Mouse (Mus musculus) heart, adult 2 months (tissue): ENCODE measurements around the gene Pop4.

ENCODE experiments used
- CTCF ChIP-seq: fragments of 200-600 bp; IDR thresholded peaks from 2 replicates; pipeline ENCODE4 v1.8.1; 2022; ENCODE audit warnings: antibody characterized with exemption, mild to moderate bottlenecking, moderate library complexity
- EP300 ChIP-seq: fragments of 200-500 bp; IDR thresholded peaks from 2 replicates; pipeline ENCODE4 v1.6.1; 2011; ENCODE audit warnings: low read depth, low read length, control low read depth; ENCODE audit not compliant: insufficient read depth
- POLR2A ChIP-seq: fragments of 200-500 bp; IDR thresholded peaks from 2 replicates; pipeline ENCODE4 v1.6.1; 2011; ENCODE audit warnings: mild to moderate bottlenecking, low read depth, low read length, control low read depth; ENCODE audit not compliant: insufficient read depth

DNA sequence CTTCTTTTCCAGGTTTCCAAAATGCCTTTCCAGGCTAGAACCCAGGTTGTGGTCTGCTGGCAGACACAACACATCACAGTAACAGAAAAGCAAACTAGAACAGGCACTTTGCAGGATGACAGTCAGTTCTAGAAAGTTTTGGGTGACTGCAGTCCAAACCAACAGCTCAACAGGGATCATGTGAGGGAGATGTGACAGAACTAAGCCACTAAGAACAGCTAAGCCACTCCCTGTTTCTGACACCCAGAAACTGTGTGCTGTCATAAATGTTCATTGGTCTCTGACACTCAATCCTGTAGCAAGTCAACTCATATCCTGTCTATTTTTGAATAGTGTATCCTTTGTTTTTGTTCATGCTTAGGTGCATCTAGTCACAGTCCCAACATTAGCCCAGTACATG, 34.1 kb downstream of the Pop4 start:
- TF ChIP-seq CTCF (no peak), POLR2A (no peak), EP300 (no peak)
